Mouse (Mus musculus): Measurements from ENCODE around the gene Oat. TPM values are rescaled to one million over a fixed set of nuclear protein-coding genes. Genes with fewer than 3 reads are reported as not detected.

Gene Oat
- total RNA-seq, 2 experiments from 2014 or later: 193 to 236 TPM

GRCm38 (mm10) chr7:132595787-132596186 lies 19.6 kb upstream of the Oat start:
- peak; percentile 78 for ATAC-seq (replicated peaks; ENCODE audit: low FRiP score, low TSS enrichment, poor library complexity, severe bottlenecking)

- no peak for ATAC-seq (replicated peaks; ENCODE audit: low FRiP score, low TSS enrichment, poor library complexity, severe bottlenecking)
Observed at GRCm38 (mm10) chr7:132594325-132594724, 18.1 kb upstream of the Oat start.

DNA sequence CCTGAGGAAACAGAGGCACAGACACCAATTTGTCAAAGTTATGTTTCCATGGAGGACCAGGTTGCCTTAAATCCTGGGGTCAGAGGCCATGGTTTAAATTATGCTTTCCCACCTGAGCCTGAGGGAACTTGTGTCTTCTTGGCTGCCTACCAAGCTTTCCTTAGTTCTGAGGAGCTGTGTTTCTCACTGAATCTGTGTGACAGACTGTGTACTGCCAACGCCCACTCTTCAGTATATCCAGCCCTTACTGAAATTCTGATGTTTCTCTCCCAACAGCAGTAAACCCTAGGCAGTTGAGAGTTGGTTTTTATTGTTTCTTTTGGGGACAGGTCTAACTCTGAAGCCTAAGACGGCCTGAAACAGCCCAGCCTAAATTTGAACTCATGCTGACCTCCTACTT lies 17.6 kb upstream of the Oat start:
- ATAC-seq (replicated peaks; ENCODE audit: low FRiP score, low TSS enrichment, poor library complexity, severe bottlenecking): no peak

- no peak for ATAC-seq (replicated peaks; ENCODE audit: low FRiP score, low TSS enrichment, poor library complexity, severe bottlenecking)
Observed at GRCm38 (mm10) chr7:132589610-132590009, 13.4 kb upstream of the Oat start.

GRCm38 (mm10) chr7:132587167-132587566 lies 11.0 kb upstream of the Oat start:
- no peak for ATAC-seq (replicated peaks; ENCODE audit: low FRiP score, low TSS enrichment, poor library complexity, severe bottlenecking)

GRCm38 (mm10) chr7:132585695-132586491 lies 9.7 kb upstream of the Oat start:
- no peak for ATAC-seq (replicated peaks; ENCODE audit: low FRiP score, low TSS enrichment, poor library complexity, severe bottlenecking)

DNA sequence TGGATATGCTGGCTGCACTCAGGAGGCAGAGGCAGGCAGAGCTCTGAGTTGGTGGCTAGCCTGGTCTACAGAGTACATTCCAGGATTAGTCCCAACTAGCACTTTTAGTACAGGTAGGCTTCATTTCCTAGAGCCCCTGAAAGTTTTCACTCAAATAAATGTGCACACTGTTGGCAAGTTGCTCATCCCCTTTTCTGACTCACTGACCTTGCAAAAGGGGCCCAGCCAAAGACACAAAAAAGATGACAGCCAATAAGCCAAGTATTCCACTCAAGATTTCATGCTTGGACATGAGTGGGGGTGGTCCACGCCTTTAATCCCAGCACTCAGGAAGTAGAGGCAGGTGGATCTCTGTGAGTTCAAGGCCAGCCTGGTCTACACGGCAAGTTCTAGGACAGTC lies 5.2 kb upstream of the Oat start:
- ATAC-seq (replicated peaks; ENCODE audit: low FRiP score, low TSS enrichment, poor library complexity, severe bottlenecking): no peak

- no peak for ATAC-seq (replicated peaks; ENCODE audit: low FRiP score, low TSS enrichment, poor library complexity, severe bottlenecking)
Observed at GRCm38 (mm10) chr7:132580511-132580910, 4.3 kb upstream of the Oat start.

DNA sequence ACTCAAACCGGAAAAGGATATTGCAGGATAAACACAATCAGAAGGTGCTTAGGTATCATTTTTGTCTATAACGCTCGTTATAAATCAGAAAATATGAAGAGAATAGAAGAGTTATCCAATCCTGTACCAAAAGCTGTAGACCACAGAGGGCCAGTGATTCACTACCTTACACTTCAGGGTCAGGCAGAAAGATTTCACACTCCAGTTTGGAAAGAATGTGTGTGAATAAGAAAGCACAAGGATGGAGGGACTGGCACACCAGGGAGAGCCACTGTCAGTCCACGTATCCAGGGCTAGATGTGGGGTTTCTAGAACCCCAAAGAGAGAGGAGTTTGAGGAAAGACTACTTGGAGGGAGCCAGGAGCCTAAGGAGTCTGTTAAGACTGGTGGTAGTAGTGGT lies 693 bp upstream of the Oat start:
- ATAC-seq (replicated peaks; ENCODE audit: low FRiP score, low TSS enrichment, poor library complexity, severe bottlenecking): no peak

DNA sequence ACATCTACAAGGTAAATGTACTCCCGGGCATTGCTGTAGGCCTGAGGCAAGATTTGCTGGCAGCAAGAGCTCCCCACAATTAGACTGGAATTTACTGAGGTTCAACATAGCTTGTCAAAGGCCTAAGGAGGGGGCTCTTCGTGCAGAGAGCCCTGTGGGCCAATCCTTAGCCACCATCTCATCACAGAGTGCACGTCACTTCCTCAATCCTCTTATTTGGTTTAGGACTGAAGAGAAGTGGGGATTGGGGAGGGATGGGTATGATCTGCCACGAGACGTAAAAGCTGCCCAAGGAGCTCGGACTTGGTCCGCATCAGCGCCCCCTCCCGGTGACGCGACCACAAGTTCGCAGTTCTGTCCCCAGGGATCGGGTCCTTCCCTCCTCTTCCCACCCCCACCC lies 575 bp downstream of the Oat start:
- peak; percentile 79 for ATAC-seq (replicated peaks; ENCODE audit: low FRiP score, low TSS enrichment, poor library complexity, severe bottlenecking)

DNA sequence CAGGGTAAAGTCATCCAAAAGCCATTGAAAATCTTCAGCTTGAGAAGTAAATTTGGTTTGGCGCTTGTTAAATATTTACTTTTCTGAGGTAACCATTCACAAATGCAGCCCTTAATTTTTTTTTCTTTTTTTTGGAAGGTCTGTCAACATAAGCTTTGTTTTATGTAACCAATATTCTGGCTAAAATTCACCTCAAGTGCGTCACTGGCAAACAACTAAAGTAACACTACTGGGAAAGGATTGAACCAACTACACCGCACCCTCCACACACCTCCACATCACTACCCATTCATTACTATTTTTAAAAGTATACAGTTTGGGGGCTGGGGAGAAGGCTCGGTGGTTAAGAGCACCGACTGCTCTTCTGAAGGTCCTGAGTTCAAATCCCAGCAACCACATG lies 1.6 kb downstream of the Oat start:
- no peak for ATAC-seq (replicated peaks; ENCODE audit: low FRiP score, low TSS enrichment, poor library complexity, severe bottlenecking)

DNA sequence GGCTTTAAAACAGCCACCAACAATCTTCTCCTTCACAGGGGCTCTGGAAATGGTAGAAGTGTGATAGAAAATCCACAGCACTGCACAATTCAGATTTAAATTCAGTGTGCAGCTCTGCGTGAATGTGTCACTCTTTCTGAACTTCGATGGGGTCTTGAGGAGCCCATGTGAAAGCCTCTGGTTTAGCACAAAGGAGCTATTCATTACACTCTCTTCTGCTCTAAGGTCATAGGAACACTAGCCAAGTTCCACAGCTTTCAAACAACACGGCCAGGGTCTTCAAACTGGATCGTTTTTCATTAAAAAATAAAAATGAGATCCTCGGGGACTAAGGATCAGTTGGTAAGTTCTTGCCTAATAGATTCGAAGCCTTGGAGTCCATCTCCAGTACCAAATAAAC lies 3.0 kb downstream of the Oat start:
- no peak for ATAC-seq (replicated peaks; ENCODE audit: low FRiP score, low TSS enrichment, poor library complexity, severe bottlenecking)

GRCm38 (mm10) chr7:132572738-132573137 lies 3.5 kb downstream of the Oat start:
- ATAC-seq (replicated peaks; ENCODE audit: low FRiP score, low TSS enrichment, poor library complexity, severe bottlenecking): no peak

DNA sequence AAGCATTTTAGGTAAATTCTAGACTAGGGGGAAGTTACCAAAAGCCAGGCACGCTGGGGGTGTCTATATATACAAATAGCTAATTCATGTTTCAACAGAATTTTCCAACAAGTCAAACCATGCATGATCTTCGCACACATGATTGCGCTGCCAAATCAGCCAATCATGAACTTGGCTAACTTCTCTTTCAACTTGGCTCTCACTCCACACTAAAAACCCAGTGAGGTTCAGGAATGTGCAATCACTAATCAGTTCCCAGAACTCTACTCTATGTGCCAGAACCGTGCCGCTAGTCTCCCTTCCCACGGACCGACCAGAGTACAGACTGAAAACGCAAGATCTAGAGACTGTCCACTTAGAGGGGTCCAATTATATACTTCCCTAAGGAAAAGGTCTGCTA lies 4.7 kb downstream of the Oat start:
- no peak for ATAC-seq (replicated peaks; ENCODE audit: low FRiP score, low TSS enrichment, poor library complexity, severe bottlenecking)

- ATAC-seq (replicated peaks; ENCODE audit: low FRiP score, low TSS enrichment, poor library complexity, severe bottlenecking): peak; percentile 87
Observed at GRCm38 (mm10) chr7:132570071-132570470, 6.1 kb downstream of the Oat start.

DNA sequence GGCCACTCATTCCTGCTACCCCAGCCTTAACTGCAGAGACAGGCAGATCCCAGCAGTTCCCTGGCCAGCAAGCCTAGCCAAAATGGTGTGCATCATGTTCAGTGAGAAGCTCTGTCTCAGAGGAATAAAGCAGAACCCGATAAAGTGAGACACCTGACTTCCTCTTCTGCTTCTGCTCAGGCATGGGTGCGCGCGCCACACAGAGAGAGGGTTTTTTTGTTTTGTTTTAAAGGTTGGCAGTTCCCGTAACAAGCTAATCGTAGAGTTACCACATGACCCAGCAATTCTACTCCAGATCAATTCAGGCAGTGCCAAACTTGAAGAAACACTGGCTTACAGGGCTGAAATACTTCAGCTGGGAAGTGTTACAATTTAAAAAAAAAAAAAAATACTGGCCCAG lies 7.4 kb downstream of the Oat start:
- ATAC-seq (replicated peaks; ENCODE audit: low FRiP score, low TSS enrichment, poor library complexity, severe bottlenecking): no peak

- ATAC-seq (replicated peaks; ENCODE audit: low FRiP score, low TSS enrichment, poor library complexity, severe bottlenecking): no peak
Observed at GRCm38 (mm10) chr7:132565831-132566230, 10.4 kb downstream of the Oat start.

DNA sequence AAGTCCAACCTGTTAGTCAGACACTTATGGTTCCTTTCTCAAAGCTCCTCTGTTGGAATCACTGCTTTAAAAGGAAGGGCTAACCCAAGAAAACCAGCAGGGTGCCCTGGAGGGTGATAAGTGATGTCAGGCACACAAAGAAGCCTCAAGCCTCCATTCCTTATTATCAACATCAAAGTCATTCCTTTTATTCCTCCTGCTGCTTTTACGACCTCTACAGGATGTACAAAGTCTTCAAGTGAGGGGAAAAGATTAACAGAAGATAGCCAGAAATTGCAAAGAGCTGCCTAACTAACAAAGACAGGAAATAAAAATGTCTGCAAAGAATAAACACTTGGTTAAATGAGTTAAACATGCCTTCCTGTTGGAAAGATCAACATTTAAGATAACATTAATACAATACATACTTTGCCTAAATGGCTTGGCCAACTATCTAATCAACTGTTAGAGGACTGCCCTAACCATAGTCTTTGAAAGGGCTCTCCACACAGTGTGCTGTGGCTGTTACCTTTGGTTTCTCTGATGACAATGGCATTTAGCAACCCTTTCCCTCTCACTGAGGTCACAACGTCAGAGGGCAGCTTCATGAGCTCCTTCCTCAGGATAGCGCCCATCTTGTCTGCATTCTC lies 16.9 kb downstream of the Oat start:
- ATAC-seq (replicated peaks; ENCODE audit: low FRiP score, low TSS enrichment, poor library complexity, severe bottlenecking): no peak

DNA sequence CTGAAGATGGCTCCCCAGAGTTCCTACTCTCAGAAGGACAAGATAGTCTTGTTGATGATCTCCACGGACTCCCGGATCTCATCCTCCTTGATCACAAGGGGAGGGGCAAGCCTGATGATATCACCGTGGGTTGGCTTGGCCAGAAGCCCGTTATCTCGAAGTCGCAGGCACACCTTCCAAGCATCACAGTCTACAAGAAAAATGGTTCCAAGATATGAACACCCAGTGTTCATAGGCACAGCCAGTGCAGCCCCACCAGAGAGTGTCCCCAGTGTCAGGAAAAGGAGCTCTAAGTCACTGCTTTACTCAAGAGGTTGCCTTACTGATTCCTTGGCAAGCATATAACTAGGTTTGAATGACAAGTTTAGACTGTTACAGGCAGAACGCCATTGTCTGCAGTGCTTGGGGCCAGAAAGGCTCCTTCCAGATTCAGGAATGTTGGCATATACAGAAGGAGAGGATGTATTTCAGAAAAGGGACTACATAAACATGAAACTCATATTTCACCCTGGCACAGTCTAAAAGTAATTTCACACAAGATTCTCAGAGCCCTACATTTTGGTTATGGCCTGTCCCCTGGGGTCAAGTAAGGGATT lies 18.0 kb downstream of the Oat start:
- ATAC-seq (replicated peaks; ENCODE audit: low FRiP score, low TSS enrichment, poor library complexity, severe bottlenecking): peak; percentile 77

- ATAC-seq (replicated peaks; ENCODE audit: low FRiP score, low TSS enrichment, poor library complexity, severe bottlenecking): no peak
Observed at GRCm38 (mm10) chr7:132556575-132556974, 19.6 kb downstream of the Oat start.

- no peak for ATAC-seq (replicated peaks; ENCODE audit: low FRiP score, low TSS enrichment, poor library complexity, severe bottlenecking)
Observed at GRCm38 (mm10) chr7:132555911-132556310, 20.3 kb downstream of the Oat start.
